Mouse (Mus musculus): ENCODE results near the gene Gm4064.
"Not testable (repeated sequence)": the region's sequence is repeated elsewhere in the genome, so short reads cannot be mapped to it uniquely, and the experiment has no call there.

DNA sequence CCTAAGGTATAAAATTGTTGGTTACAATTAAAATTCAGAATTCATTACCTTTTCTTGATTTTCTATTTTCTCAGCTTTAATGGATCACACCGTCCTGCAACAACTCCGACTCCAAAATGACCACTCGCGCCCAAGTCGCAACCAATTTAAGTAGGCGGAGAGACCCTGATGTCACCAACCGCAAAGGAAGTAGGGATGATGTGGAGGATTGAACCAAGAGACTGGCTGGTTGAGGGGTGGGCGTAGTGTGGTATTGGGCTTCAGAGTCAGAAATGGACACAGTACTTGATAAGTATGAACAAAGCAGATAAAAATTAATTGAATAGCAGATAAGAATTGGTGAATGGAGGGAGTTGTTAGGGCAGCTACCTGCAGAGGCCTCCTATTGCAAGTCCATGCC is at the start of gene Gm4064:
- not testable (repeated sequence) for TF ChIP-seq CTCF, POLR2A (IDR thresholded peaks at IDR 0.05; ENCODE audit: insufficient read depth, low read depth, low read length)
